In genomic region chr5:8842815-8843214, GRCm38 (mm10) we compare ENCODE assay signal across 14 mouse cellular contexts. TPM values are rescaled to one million over a fixed set of nuclear protein-coding genes. Genes with fewer than 3 reads are reported as not detected.
A peak's percentile ranks its signal among the peaks of the same experiment; 100 is the strongest.
DNase-seq lines count a peak whose midpoint lies in the region; ATAC-seq lines count a peak whose summit lies in the region.
"Had no signal": no experiment of that assay in that cellular context is flagged by ENCODE, and none has a peak within 500 bp of the region (broad histone marks: within the 10 kb centered on the region; RNA-seq: fewer than 3 reads in every experiment).

No protein-coding gene starts in this region.

- DNase-seq in embryo, embryonic 10 days (ENCODE audit: low spot score), result peak; percentile 31
- no peak for DNase-seq in embryo, embryonic 9.5 days (ENCODE audit: extremely low spot score)
- peak; percentile 33 for DNase-seq in kidney, adult 9 months
- DNase-seq in kidney, postnatal 10 days, result no peak
- peak; percentile 21 for DNase-seq in midbrain, embryonic 14.5 days
- DNase-seq in induced T-regulatory cell, adult 2 months (ENCODE audit: low read depth), result peak; percentile 14
- DNase-seq in ovary, postnatal 36 days (ENCODE audit: low spot score), result no peak
- DNase-seq: cerebellum, adult 18-20 months; heart, adult 18-20 months; left cerebral cortex, postnatal 4 days; lung, adult 18-20 months; right cerebral cortex, adult 18-20 months had no signal

- no peaks in the 10 kb centered on the region for H3K4me1 ChIP-seq in midbrain, embryonic 14.5 days (ENCODE audit: control insufficient read depth, insufficient read depth, low read length)
- 0 out of 2 replicates have a peak, but pooled peaks cover 3% of the 10 kb centered on the region for H3K4me1 ChIP-seq in midbrain, embryonic 13.5 days (replicated peaks)

- H3K9me3 ChIP-seq in midbrain, embryonic 14.5 days (ENCODE audit: control insufficient read depth, low read length), result no peaks in the 10 kb centered on the region
- H3K9me3 ChIP-seq in midbrain, embryonic 13.5 days, result no peaks in the 10 kb centered on the region
- H3K9me3 ChIP-seq: neural tube, embryonic 15.5 days had no signal

- 51% methylated on average over 3 of the region's 3 CpGs for WGBS in midbrain, embryonic 14.5 days
- WGBS in midbrain, embryonic 13.5 days, result 61% methylated on average over 3 of the region's 3 CpGs

- no peaks in the 10 kb centered on the region for H3K27me3 ChIP-seq in midbrain, embryonic 14.5 days (ENCODE audit: control insufficient read depth, insufficient read depth, low read length)
- no peaks in the 10 kb centered on the region for H3K27me3 ChIP-seq in midbrain, embryonic 13.5 days
- H3K27me3 ChIP-seq: neural tube, embryonic 15.5 days had no signal

- no peak overlapping the region for H3K4me2 ChIP-seq in midbrain, embryonic 14.5 days (ENCODE audit: low read length)
- no peak overlapping the region for H3K4me2 ChIP-seq in midbrain, embryonic 13.5 days (replicated peaks)
- H3K4me2 ChIP-seq: neural tube, embryonic 15.5 days had no signal

- no peaks in the 10 kb centered on the region for H3K36me3 ChIP-seq in midbrain, embryonic 14.5 days (ENCODE audit: control insufficient read depth, insufficient read depth, low read length)
- H3K36me3 ChIP-seq in midbrain, embryonic 13.5 days, result no peaks in the 10 kb centered on the region
- H3K36me3 ChIP-seq: neural tube, embryonic 15.5 days had no signal

- H3K9ac ChIP-seq in midbrain, embryonic 14.5 days (replicated peaks; ENCODE audit: low read length), result no peak overlapping the region
- no peak overlapping the region for H3K9ac ChIP-seq in midbrain, embryonic 13.5 days (replicated peaks)
- H3K9ac ChIP-seq: neural tube, embryonic 15.5 days had no signal

- no peak for ATAC-seq in midbrain, embryonic 14.5 days (ENCODE audit: low FRiP score, low TSS enrichment)
- ATAC-seq in midbrain, embryonic 13.5 days, result no peak

- no peak overlapping the region for H3K27ac ChIP-seq in midbrain, embryonic 14.5 days (replicated peaks; ENCODE audit: low read depth, low read length)
- H3K27ac ChIP-seq in midbrain, embryonic 13.5 days, result no peak overlapping the region
- H3K27ac ChIP-seq: neural tube, embryonic 15.5 days had no signal

- no peak overlapping the region for H3K4me3 ChIP-seq in midbrain, embryonic 14.5 days (replicated peaks; ENCODE audit: low read depth, low read length)
- no peak overlapping the region for H3K4me3 ChIP-seq in midbrain, embryonic 13.5 days (replicated peaks)
- H3K4me3 ChIP-seq: neural tube, embryonic 15.5 days had no signal

RNA-seq across cellular contexts. Expression of gene Abcb1b, which starts 44.9 kb away (rescaled TPM):
- 0.55 and 0.87 TPM in 2 replicates for polyA plus RNA-seq in midbrain, embryonic 14.5 days (2014; fragmentation: Nextera tagmentation; extraction: Ambion mirVana)
- polyA plus RNA-seq in midbrain, embryonic 13.5 days (2015; fragmentation: Nextera tagmentation; extraction: Ambion mirVana), result 0.61 and 0.86 TPM in 2 replicates

RNA-seq across cellular contexts. Expression of gene Abcb4, which starts 50.7 kb away (rescaled TPM):
- 0.65 and 1.1 TPM in 2 replicates for polyA plus RNA-seq in midbrain, embryonic 14.5 days (2014; fragmentation: Nextera tagmentation; extraction: Ambion mirVana)
- polyA plus RNA-seq in midbrain, embryonic 13.5 days (2015; fragmentation: Nextera tagmentation; extraction: Ambion mirVana), result 0.54 and 0.63 TPM in 2 replicates

Comparison
In these comparisons a context has a peak if more than half of its experiments do, and no peak if none do; other contexts are left out.
1. DNase-seq: peak in embryo, embryonic 10 days (single experiment), kidney, adult 9 months (single experiment), midbrain, embryonic 14.5 days (single experiment) and induced T-regulatory cell, adult 2 months (single experiment); none in embryo, embryonic 9.5 days (single experiment), kidney, postnatal 10 days (single experiment) and ovary, postnatal 36 days (single experiment).